Mouse (Mus musculus) erythroid progenitor cell, adult 5-6 weeks (primary cell): ENCODE data around the gene Hist1h2an. TPM values are rescaled to one million over a fixed set of nuclear protein-coding genes. Genes with fewer than 3 reads are reported as not detected.

ENCODE experiments used
- ATAC-seq: replicated peaks from 2 replicates; pipeline ENCODE4 v1.8.0; 2016; ENCODE audit warnings: moderate number of reproducible peaks, mild to moderate bottlenecking, moderate TSS enrichment, inconsistent platforms; ENCODE audit not compliant: poor library complexity, low FRiP score, severe bottlenecking
- total RNA-seq, 2 experiments: library from RNA; stranded (forward) in 1 of 2; stranded (reverse) in 1 of 2; fragments of 150-400 nt in 1 of 2; fragments of 186-747, 209-891 nt in 1 of 2; gene quantifications; 2 replicates each; pipeline versions ENCODE4 v1.2.3 to v1.2.4; 2015 to 2017; ENCODE audit warnings: low replicate concordance in 2 of 2

Gene Hist1h2an
- total RNA-seq, 2 experiments from 2014 or later = 13.4 to 1,681 TPM

DNA sequence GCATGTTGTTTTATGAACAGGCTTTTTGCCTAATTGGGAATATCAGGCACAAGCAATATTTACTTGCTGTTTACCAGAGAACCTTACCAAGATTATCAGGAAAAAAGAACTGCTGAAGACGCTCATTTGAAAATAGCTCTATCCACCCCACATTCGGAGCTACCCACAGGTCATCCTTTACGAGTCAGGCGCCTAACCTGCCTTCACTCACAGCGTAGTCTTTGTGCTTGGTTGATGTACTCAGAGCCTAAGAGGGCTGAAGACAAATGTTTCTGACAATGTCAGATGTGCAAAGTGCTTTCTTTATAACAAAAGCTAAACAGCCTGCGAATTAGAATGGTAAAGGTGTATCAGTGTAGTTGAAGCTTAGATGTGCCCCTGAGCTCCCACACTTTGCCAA lies 2.7 kb downstream of the Hist1h2an start:
- ATAC-seq = no peak

- no peak for ATAC-seq
These were observed 3.3 kb downstream of the Hist1h2an start for GRCm38 (mm10) chr13:21783734-21784161.

- 0 out of 2 replicates have a peak, but pooled peaks have one; percentile 8 for ATAC-seq
These were observed 3.8 kb downstream of the Hist1h2an start, which contains the start of gene Hist1h3i for GRCm38 (mm10) chr13:21783255-21783617. Gene Hist1h3i (minus strand): TSS chr13:21783370.

DNA sequence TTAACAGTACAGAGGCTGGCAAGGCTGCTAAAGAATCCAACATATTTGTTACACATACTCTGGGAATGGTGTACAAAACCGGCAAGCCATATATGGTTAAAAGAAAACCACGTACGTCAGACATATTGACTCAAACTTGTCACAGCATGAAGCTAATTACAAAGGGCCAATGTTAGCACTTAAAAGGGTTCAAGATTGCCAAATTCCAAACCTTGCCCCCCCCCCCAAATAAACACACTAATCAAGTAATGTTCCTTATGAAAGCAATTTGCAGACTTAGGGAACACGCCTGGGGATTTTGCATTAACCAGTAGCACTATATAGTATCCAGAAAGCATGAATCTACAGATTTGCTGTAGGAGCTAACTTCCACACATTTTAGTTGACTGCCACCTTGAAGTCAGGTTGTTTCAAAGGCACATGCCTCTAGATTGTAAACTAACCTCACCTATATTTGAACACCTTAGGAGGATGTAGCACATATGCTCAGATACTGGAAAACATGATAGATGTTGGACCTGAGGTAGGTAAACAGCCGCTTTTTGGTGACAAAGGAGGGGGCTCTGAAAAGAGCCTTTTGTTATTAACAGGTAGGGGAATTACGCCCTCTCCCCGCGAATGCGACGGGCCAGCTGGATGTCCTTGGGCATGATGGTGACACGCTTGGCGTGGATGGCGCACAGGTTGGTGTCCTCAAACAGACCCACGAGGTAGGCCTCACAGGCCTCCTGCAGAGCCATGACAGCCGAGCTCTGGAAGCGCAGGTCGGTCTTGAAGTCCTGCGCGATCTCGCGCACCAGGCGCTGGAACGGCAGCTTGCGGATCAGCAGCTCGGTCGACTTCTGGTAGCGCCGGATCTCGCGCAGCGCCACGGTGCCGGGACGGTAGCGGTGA lies 4.4 kb downstream of the Hist1h2an start:
- ATAC-seq = peak; percentile 3

DNA sequence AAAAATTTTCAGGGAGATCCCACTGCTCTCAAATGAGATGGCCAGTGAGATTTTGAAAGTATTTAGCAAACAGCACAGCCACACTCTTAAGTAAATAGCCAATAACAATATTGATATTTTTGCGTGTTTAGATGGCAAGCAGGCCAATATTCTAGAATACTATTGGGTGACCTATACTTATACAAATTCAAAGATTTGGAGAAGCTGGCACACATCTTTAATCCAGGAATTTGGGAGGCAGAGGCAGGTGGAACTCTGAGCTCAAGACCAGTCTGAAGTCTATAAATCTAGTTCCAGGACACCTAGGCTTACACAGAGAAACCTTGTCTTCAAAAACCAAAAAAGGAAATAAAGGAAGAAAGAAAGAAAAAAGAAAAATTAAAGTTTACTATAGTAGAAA lies 5.4 kb downstream of the Hist1h2an start:
- ATAC-seq = no peak

GRCm38 (mm10) chr13:21781021-21781555 lies 5.9 kb downstream of the Hist1h2an start:
- no peak for ATAC-seq

DNA sequence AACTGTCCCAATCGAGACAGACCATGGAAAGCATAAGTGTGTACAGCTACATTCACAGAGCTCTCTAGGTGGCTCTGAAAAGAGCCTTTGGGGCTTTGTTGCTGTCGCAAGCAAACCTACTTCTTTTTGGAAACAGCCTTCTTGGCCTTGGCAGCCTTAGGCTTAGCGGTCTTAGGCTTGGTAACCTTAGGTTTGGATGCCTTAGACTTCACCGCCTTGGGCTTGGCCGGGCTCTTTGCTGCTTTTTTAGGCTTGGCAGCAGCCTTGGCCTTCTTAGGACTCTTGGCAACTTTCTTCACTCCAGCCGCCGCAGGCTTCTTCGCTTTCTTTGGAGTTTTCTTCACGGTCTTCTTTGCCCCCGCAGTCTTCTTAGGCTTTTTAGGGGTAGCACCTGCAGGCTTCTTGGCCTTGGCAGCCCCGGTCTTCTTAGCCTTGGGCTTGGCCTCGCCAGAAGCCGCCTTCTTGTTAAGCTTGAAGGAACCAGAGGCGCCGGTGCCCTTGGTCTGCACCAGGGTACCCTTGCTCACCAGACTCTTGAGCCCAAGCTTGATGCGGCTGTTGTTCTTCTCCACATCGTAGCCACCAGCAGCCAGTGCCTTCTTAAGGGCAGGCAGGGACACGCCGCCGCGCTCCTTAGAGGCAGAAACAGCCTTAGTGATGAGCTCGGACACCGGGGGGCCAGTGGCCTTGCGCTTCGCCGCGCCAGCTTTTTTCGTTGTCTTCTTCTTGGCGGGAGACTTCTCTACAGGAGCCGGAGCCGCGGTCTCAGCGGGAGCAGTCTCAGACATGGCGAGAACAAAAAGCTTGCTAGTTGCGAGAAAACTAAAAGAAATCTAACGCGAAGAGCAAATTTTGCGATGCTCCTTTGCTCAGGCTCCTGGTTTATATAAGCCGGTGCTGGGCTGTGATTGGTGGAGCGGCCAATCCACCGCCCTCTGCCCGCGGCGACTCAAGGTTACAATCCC lies 7.0 kb downstream of the Hist1h2an start, which contains the start of gene Hist1h1b:
Gene Hist1h1b (minus strand): TSS at position 859 of the 965 bp plus-strand sequence.
- peak; percentile 43 for ATAC-seq

- peak; percentile 53 for ATAC-seq
These were observed 7.9 kb downstream of the Hist1h2an start for GRCm38 (mm10) chr13:21778814-21779766.

- ATAC-seq = no peak
These were observed 31.3 kb downstream of the Hist1h2an start for GRCm38 (mm10) chr13:21755707-21756106.

- peak; percentile 44 for ATAC-seq
These were observed 32.6 kb downstream of the Hist1h2an start for GRCm38 (mm10) chr13:21754294-21755001.

DNA sequence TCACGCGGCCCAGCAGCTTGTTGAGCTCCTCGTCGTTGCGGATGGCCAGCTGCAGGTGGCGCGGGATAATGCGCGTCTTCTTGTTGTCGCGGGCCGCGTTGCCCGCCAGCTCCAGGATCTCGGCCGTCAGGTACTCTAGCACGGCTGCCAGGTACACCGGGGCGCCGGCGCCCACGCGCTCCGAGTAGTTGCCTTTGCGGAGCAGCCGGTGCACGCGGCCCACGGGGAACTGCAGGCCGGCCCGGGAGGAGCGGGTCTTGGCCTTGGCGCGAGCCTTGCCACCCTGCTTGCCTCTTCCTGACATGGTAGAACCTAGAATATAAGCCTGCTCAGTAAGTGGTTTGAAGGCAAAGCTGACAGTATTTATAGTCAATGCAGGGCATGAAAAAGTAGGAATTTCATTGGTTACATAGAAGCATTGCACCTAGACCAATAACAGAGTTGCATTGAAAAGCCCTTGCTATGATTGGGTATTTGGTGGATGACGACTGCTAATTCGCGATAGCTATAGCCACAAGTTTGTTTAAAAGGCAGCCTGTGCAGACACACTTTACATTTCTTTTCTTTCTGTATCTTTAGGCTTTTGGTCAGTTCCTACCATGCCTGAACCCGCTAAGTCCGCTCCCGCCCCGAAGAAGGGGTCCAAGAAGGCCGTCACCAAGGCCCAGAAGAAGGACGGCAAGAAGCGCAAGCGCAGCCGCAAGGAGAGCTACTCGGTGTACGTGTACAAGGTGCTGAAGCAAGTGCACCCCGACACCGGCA lies 33.3 kb downstream of the Hist1h2an start, which contains the start of the genes Hist1h2ak and Hist1h2bn:
Gene Hist1h2ak (minus strand): TSS at position 304 of the 762 bp plus-strand sequence.
Gene Hist1h2bn (plus strand): TSS at position 600 of the 762 bp plus-strand sequence.
- ATAC-seq = peak; percentile 71

- 0 out of 2 replicates have a peak, but pooled peaks have one; percentile 4 for ATAC-seq
These were observed 33.9 kb downstream of the Hist1h2an start for GRCm38 (mm10) chr13:21753051-21753523.

- ATAC-seq = peak; percentile 7; the same call in 1 of the 2 replicates
These were observed 34.7 kb downstream of the Hist1h2an start for GRCm38 (mm10) chr13:21752356-21752755.

- ATAC-seq = no peak
These were observed 35.2 kb downstream of the Hist1h2an start for GRCm38 (mm10) chr13:21751827-21752226.

- no peak for ATAC-seq
These were observed 35.6 kb downstream of the Hist1h2an start for GRCm38 (mm10) chr13:21751417-21751816.

- ATAC-seq = peak; percentile 51
These were observed 36.6 kb downstream of the Hist1h2an start, which contains the start of gene Hist1h4k for GRCm38 (mm10) chr13:21750159-21751017. Gene Hist1h4k (minus strand): TSS chr13:21750505.
